Mouse (Mus musculus) spleen, postnatal 10 days (tissue): Measurements from ENCODE around the gene Mast4.

Experiments used
- DNase-seq, 2 experiments: peaks; one replicate each; pipeline ENCODE4 v3.0.0; 2021 to 2022; ENCODE audit warnings: low spot score in 2 of 2

Mast4 gene

DNA sequence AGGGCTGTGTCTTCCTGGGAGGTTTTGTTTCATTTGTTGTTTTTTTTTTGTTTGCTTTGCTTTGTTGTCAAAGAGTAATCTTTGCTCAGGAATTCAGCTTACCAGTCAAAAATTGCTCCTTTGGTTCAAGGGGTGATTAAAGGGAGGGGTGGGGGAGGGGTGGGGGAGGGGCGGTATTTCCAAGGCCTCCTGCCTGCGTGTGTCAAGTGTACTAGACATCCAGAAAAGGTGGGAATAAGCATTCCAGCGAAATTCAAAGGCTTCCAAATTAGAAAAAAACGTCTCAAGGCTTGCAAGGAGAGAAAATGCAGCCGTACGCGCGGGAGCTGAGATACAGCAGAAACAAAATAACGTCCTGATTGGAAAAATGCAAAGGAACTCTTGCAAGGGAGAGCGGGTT is 636.0 kb downstream of the Mast4 start:
- no peak for DNase-seq

DNA sequence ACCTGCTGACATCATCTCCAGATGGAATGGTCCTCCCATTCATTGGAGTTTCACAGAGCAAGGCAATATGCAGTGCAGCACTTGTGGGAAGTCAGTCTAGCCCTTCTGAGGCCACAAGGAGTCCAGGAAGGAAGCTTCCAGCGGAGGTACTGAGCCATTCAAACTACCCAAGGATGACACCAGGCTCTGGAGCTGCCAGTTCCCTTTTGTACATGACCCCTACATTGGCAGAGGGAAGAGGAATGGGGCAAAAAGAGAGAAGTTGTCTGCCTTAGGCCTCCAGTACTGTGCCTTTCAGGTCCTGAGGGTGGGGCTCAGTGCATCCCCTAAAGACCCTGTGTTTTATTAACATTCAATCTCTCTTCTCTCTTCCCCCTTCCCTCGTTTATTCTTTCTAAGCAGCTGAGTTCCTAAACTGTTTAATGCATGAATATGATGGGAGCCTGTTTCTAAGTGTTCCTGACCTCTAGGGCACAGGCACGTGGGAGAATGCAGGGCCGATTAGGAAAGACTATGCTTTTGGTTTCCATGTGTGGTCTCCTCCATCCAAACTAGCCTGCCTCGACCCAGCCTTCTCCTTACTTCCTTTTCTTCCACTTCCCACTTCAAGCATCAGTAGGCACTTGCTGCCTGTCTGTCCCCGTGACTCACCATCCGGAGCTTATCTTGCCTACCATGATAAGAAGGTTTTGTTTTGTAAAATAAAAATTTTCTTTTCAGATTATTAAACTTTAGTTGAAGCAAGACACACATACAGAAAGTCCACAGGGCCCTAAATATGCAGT is 639.0 kb downstream of the Mast4 start:
- DNase-seq = no peak

DNA sequence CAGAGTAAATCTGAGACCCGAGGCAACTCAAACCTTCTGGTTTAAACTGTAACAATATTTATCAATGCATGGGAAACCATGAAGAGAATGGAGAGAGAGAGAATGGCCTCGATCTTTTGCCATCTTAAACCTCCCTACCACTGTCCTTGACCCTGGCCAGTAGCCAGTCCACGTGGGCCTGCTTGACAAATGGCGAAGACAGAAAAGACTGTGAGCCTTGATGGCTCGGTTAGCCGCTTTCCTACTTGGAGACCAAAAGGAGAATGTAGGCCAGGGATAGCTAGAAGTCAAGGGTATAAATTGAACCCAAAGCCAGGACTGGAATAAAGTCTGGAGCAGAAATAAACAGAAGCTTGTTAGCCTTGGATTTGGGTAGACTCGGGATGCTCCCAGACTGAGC is 640.1 kb downstream of the Mast4 start:
- no peak for DNase-seq

DNA sequence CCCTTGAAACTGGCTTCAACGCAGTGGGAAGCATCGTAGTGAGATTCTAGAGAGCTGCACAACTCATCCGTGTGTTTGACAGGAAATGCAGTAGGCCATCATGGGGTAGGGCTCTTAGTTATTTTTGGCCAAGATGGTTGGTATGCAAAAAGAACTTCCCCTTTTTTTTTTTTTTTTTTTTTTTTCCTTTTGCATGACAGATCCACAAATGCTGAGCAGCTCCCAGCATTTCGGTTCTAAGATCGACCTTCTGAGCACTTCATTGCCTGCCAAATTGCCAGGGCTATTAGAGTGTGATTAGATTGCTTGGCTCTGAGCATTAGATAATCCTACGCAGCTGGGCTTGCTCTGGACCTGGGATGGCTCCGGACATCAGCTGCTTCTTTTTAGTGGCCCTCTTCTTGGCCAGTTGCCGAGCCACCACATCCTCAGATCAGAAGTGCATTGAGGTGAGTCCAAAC is 640.9 kb downstream of the Mast4 start, which contains the start of gene Cd180:
Gene Cd180 (plus strand): TSS at position 218 of the 461 bp plus-strand sequence.
- DNase-seq = peak in 1 of 2 experiments; percentile 56

DNA sequence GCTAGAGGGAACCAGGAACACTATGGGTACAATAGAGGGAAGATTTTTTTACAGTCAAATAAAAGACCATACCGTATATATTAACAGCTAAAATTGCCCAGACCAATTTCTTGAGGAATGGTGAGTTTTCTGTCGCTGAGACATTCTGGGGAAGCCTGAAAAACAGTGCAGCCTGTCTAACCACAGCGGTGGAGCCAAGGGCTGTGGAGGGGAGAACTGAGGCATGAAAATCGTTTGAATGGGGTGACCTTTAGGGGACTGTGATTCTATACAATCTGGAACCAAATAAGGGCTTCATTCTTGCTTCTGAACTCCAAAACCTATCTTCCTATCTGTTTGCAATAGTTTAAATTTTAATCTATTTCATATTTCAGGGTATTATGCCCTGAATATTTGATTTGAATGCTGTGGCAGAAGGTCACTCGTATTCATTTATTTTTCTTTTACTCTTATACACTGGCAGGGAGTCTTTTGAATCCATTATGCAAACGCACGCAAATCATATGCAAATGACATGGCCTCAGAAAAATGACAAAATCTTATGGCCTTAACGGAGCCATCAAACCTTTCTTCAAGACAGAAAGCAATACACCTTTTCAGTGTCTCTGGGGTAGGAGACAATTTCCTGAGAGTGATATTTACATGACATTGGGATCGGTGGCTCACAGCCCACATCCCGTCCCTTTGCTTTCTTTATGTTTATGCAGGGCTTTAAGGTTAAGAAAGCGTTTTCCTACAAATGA is 642.7 kb downstream of the Mast4 start:
- no peak for DNase-seq

DNA sequence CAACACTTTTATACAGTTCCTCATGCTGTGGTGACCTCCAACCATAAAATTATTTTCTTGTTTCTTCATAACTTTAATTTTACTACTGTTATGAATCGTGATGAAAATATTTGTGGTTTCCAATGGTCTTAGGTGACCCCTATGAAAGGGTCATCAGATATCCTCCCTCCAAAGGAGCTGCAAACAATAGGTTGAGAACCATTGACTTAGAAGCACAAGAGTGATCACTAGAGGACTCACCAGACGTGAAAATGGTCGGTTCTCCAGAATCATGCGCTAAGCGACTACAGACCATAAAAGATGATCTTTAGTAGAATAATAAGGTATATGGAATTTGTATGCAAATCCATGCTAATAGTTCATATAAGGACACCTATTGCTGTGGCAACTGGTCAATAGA is 644.1 kb downstream of the Mast4 start:
- DNase-seq = no peak

DNA sequence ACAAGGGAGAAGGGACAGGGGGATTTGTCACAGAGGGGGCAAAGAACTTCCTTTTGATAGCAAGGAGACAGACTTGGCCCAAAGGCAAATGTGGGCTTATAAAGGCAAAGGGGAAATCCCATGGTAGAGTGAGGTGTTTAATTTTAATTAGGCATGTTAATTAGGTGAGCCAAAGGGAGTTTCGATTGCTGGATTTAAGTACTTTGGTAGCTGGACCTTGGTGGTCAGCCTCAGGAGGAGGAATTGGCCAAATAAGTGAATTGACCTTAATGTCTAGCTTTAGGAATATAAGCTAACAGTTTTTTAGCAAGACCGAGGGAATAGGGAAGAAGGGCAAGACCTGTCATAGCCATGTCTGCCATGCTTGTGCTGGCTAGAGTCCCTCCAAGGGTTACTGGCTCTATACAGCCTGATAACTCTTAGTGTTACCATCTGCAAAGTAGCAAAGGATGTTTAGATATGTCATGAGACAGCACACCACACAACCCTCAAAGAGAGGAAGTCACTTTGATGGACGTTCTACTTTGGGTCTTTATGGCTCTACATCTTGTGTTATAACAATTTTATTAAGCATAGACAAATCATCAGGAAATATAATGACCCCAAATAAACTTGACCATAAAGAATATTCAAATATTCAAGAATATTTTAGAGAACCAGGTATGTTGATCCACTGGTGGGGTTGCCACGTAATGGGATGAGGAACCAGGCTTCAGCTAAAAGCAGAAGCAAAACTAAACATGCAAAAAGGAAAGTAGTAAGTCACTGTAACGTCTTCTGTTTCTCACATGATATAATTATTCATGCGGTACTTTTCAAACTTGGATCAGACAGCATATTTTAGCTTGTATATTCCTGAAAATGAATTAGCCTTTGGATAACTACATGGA is 644.9 kb downstream of the Mast4 start:
- no peak for DNase-seq

DNA sequence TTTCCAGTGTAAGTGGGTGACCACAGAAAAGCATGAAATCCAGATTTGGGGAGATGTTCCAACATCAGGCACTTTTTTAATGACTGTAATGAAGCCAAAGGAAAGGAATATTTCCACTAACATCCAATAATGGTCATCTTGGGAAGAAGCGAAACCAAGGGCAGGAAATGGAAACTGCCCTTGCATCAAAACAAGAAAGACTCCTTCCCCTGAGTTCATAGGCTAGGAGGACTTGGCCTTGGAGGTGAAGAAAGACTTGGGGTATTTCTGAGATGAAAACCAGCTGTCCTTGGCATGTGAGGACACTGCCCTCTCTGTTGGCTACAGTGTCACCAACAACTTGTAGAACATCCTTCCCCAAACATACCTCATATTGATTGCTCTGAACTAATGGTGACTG is 646.2 kb downstream of the Mast4 start:
- no peak for DNase-seq

DNA sequence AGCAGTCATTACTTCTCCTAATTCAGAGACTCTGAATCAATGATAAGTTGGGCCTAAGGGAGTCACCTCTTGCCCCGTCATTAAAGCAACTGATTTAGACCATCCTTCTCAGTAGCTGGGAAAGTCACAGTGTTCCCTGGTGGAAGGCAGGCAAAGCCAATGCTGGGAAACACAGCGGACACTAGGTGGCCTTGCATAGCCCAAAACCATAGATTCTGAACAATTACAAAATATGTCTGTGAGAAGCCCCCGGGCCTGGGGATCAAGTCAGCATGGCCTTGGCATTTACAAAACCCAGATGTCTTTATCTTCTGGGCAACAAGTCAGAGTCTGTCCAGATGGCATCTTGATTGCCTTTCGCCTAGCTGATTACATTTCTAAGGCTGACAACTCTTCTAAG is 649.4 kb downstream of the Mast4 start:
- no peak for DNase-seq
